Mouse (Mus musculus) adrenal gland, postnatal 25 days (tissue): Measurements from ENCODE around the gene P2rx4. TPM values are rescaled to one million over a fixed set of nuclear protein-coding genes. Genes with fewer than 3 reads are reported as not detected.

Source experiments
- DNase-seq: peaks from one replicate; pipeline ENCODE4 v3.0.0; 2021; ENCODE audit warnings: mixed read lengths
- total RNA-seq: library from RNA; stranded (reverse); gene quantifications from 2 replicates; pipeline ENCODE4 v1.2.3, GENCODE M21; 2021

Gene P2rx4
- total RNA-seq, 1 experiment from 2014 or later: 41.9 TPM

- no peak for DNase-seq
Observed at GRCm38 (mm10) chr5:122703574-122703973, 3.8 kb upstream of the P2rx4 start.

GRCm38 (mm10) chr5:122704571-122704970, 2.8 kb upstream of the P2rx4 start:
- DNase-seq: no peak

GRCm38 (mm10) chr5:122705174-122705573, 2.2 kb upstream of the P2rx4 start:
- DNase-seq: no peak

- DNase-seq: no peak
Observed at GRCm38 (mm10) chr5:122706917-122707275, 448 bp upstream of the P2rx4 start.

GRCm38 (mm10) chr5:122708819-122709218, 1.5 kb downstream of the P2rx4 start:
- no peak for DNase-seq

- no peak for DNase-seq
Observed at GRCm38 (mm10) chr5:122715723-122716122, 8.4 kb downstream of the P2rx4 start.

- DNase-seq: no peak
Observed at GRCm38 (mm10) chr5:122716793-122717192, 9.4 kb downstream of the P2rx4 start.

GRCm38 (mm10) chr5:122718400-122718799, 11.1 kb downstream of the P2rx4 start:
- DNase-seq: no peak

GRCm38 (mm10) chr5:122719168-122719567, 11.8 kb downstream of the P2rx4 start:
- DNase-seq: no peak

GRCm38 (mm10) chr5:122725453-122725852, 18.1 kb downstream of the P2rx4 start:
- DNase-seq: no peak

- peak; percentile 29 for DNase-seq
Observed at GRCm38 (mm10) chr5:122726068-122726467, 18.7 kb downstream of the P2rx4 start.

GRCm38 (mm10) chr5:122726595-122726994, 19.3 kb downstream of the P2rx4 start:
- DNase-seq: no peak

- DNase-seq: no peak
Observed at GRCm38 (mm10) chr5:122727096-122727495, 19.8 kb downstream of the P2rx4 start.

GRCm38 (mm10) chr5:122730776-122731175, 23.4 kb downstream of the P2rx4 start:
- DNase-seq: no peak

GRCm38 (mm10) chr5:122731321-122731720, 24.0 kb downstream of the P2rx4 start:
- DNase-seq: peak; percentile 69

GRCm38 (mm10) chr5:122731991-122732673, 24.8 kb downstream of the P2rx4 start:
- no peak for DNase-seq

- no peak for DNase-seq
Observed at GRCm38 (mm10) chr5:122733881-122734280, 26.5 kb downstream of the P2rx4 start.

- DNase-seq: no peak
Observed at GRCm38 (mm10) chr5:122735853-122736252, 28.5 kb downstream of the P2rx4 start.

GRCm38 (mm10) chr5:122736761-122737160, 29.4 kb downstream of the P2rx4 start:
- no peak for DNase-seq

GRCm38 (mm10) chr5:122743880-122744422, 36.6 kb downstream of the P2rx4 start:
- DNase-seq: no peak

- DNase-seq: peak; percentile 27
Observed at GRCm38 (mm10) chr5:122747950-122748349, 40.6 kb downstream of the P2rx4 start.

- DNase-seq: no peak
Observed at GRCm38 (mm10) chr5:122754477-122754876, 47.1 kb downstream of the P2rx4 start.

- DNase-seq: no peak
Observed at GRCm38 (mm10) chr5:122755620-122756019, 48.3 kb downstream of the P2rx4 start.

- no peak for DNase-seq
Observed at GRCm38 (mm10) chr5:122756144-122756543, 48.8 kb downstream of the P2rx4 start.
